Mouse (Mus musculus): Measurements from ENCODE around the gene Tmem178b.

GRCm38 (mm10) chr6:40064342-40064741 lies 191.3 kb downstream of the Tmem178b start:
- TF ChIP-seq CTCF (IDR thresholded peaks at IDR 0.05) = no peak
- no peak for TF ChIP-seq POLR2A (IDR thresholded peaks at IDR 0.05; ENCODE audit: insufficient read depth, low read depth, low read length)
- TF ChIP-seq EP300 (IDR thresholded peaks at IDR 0.05; ENCODE audit: insufficient read depth, low read depth, low read length) = no peak

Data from heart, adult 2 months (tissue).